Mouse (Mus musculus) neural tube, embryonic 11.5 days (tissue): ENCODE measurements at regions not wholly inside any gene's neighbourhood (a gene's known extent, or its start where the extent isn't known, plus 50 kb on each side); places are given as distances from the start of the nearest gene placed in this dataset.
A peak's percentile ranks its signal among the peaks of the same experiment; 100 is the strongest.

Source experiments
- ATAC-seq: fragments of 200-750 bp; cut with Nextera tagmentation; 2 replicates; pipeline ENCODE4 v1.8.0; 2017; ENCODE audit warnings: moderate number of reproducible peaks, mild to moderate bottlenecking, moderate TSS enrichment, moderate library complexity; ENCODE audit not compliant: insufficient read depth, low FRiP score, low TSS enrichment
- DNase-seq: peaks from one replicate; pipeline ENCODE4 v3.0.0-alpha.2; 2015; ENCODE audit warnings: low spot score
- H3K27ac ChIP-seq: fragments of 300-500 bp; sonication (generic); 2 replicates; pipeline ENCODE4 v1.5.1; 2014; ENCODE audit warnings: low read depth, mild to moderate bottlenecking, low read length
- H3K27me3 ChIP-seq: fragments of 300-500 bp; sonication (generic); 2 replicates; pipeline ENCODE4 v1.6.1; 2014; ENCODE audit warnings: mild to moderate bottlenecking, low read length, mixed read lengths; ENCODE audit not compliant: control insufficient read depth, insufficient read depth
- H3K36me3 ChIP-seq: fragments of 300-500 bp; sonication (generic); 2 replicates; pipeline ENCODE4 v1.6.1; 2014; ENCODE audit warnings: mild to moderate bottlenecking, low read length, moderate library complexity, mixed read lengths; ENCODE audit not compliant: control insufficient read depth, insufficient read depth
- H3K4me1 ChIP-seq: fragments of 300-500 bp; sonication (generic); 2 replicates; pipeline ENCODE4 v1.6.1; 2014; ENCODE audit warnings: low read length, mixed read lengths; ENCODE audit not compliant: control insufficient read depth, insufficient read depth
- H3K4me2 ChIP-seq: fragments of 300-500 bp; sonication (generic); 2 replicates; pipeline ENCODE4 v1.6.1; 2014; ENCODE audit warnings: low read depth, mild to moderate bottlenecking, moderate library complexity
- H3K4me3 ChIP-seq: fragments of 300-500 bp; sonication (generic); 2 replicates; pipeline ENCODE4 v1.5.1; 2014; ENCODE audit warnings: low read depth, low read length
- H3K9ac ChIP-seq: fragments of 300-500 bp; sonication (generic); 2 replicates; pipeline ENCODE4 v1.6.1; 2014; ENCODE audit warnings: mild to moderate bottlenecking, low read length
- H3K9me3 ChIP-seq: fragments of 300-500 bp; sonication (generic); 2 replicates; pipeline ENCODE4 v1.6.1; 2016; ENCODE audit warnings: low read length; ENCODE audit not compliant: control insufficient read depth
- WGBS: fragments of 180-500 bp; shearing (Covaris S2); extraction: QIAGEN DNeasy Blood & Tissue Kit; methylation state at CpG from one replicate; pipeline ENCODE4 v1.1.7; 2014; 5-methylcytosine and 5-hydroxymethylcytosine counted together

DNA sequence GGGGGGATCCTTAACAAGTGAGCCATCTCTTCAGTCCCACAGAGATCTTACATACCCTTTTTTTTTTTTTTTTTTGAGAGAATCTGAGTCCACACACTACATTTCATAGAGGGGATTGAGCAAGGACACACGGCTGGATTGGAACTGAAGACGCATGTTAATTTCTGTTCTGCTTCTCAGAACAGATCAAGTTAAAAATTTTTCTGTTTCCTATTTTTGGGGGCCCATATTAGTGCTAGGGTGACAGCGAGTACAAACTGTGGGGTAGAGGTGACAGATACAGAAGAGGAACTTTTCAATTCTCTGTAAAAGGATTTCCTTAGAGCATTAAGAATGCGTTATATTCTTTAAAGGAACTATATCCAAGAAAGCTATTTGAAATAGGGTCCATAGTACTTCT lies 260.1 kb downstream of the Zfp704 start:
- H3K9ac ChIP-seq: no peak overlapping the region
- no peaks in the 10 kb centered on the region for H3K36me3 ChIP-seq
- H3K27me3 ChIP-seq: no peaks in the 10 kb centered on the region
- peaks cover 4% of the 10 kb centered on the region for H3K4me1 ChIP-seq
- DNase-seq (no peak), ATAC-seq (no peak)
- H3K4me2 ChIP-seq: no peak overlapping the region
- 90% methylated on average over 4 of the region's 4 CpGs for WGBS
- no peak overlapping the region for H3K4me3 ChIP-seq
- no peak overlapping the region for H3K27ac ChIP-seq
- H3K9me3 ChIP-seq: no peaks in the 10 kb centered on the region

DNA sequence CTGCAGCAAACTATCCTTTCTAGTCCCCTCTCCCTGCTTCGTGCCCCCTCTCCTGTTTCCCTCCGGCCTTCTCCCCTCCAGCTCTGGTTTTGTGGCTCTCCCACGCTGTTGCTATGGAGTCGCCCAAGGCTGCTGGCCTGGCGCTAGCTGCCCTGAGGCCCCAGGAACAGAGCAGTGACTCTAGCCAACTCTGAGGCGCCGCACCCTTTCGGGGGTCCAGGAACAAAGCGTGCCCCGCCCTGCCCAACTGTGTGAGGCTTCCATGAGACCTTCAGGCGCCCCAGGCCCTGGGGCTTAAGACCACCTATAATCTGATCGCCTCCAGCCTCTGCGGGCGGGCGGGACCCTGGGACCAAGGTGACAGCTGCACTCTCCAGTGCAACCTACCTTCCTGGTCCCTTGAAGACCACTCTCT lies 262.4 kb downstream of the Zfp704 start:
- H3K4me3 ChIP-seq: peak overlapping the region; percentile 50
- H3K36me3 ChIP-seq: no peaks in the 10 kb centered on the region
- H3K27me3 ChIP-seq: no peaks in the 10 kb centered on the region
- peaks cover 4% of the 10 kb centered on the region for H3K4me1 ChIP-seq
- peak; percentile 70 for ATAC-seq
- DNase-seq: peak; percentile 74
- 1% methylated on average over 15 of the region's 15 CpGs for WGBS
- peak overlapping the region; percentile 94 for H3K4me2 ChIP-seq
- H3K27ac ChIP-seq: no peak overlapping the region
- H3K9ac ChIP-seq: peak overlapping the region; percentile 58; the same call in 1 of the 2 replicates
- H3K9me3 ChIP-seq: no peaks in the 10 kb centered on the region

GRCm38 (mm10) chr3:9346857-9347445 lies 262.9 kb downstream of the Zfp704 start:
- H3K27me3 ChIP-seq: no peaks in the 10 kb centered on the region
- no peak overlapping the region for H3K27ac ChIP-seq
- H3K4me3 ChIP-seq: peak overlapping the region; percentile 50
- peaks cover 4% of the 10 kb centered on the region for H3K4me1 ChIP-seq
- peak overlapping the region; percentile 94 for H3K4me2 ChIP-seq
- H3K36me3 ChIP-seq: no peaks in the 10 kb centered on the region
- ATAC-seq (peak; percentile 80), DNase-seq (peak; percentile 70)
- peak overlapping the region; percentile 58 for H3K9ac ChIP-seq
- WGBS: 1% methylated on average over 16 of the region's 27 CpGs
- H3K9me3 ChIP-seq: no peaks in the 10 kb centered on the region

DNA sequence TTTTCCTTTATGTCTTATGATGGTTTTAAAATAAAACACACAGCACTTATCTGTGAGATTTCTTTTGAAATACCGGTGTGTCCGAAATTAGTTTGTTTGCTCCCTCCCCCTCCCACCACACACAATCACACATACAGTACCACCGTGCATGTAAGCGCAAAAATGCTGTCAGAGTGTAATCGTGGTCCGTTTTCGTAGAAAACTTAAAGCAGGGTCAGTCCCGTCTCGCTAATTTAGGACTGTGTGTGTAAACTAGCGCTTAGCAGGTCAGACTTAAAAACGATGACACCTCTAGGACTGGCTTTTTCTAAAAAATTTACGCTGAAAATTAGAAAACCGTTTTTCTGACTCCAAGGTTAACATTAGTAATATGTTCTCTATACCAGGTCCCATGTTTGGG lies 263.5 kb downstream of the Zfp704 start:
- no peaks in the 10 kb centered on the region for H3K36me3 ChIP-seq
- 2% methylated on average over 13 of the region's 13 CpGs for WGBS
- no peak overlapping the region for H3K27ac ChIP-seq
- peak overlapping the region; percentile 94 for H3K4me2 ChIP-seq
- H3K4me1 ChIP-seq: peaks cover 6% of the 10 kb centered on the region
- no peaks in the 10 kb centered on the region for H3K9me3 ChIP-seq
- no peak for ATAC-seq
- DNase-seq: no peak
- no peak overlapping the region; the same call in 1 of the 2 replicates for H3K9ac ChIP-seq
- peak overlapping the region; percentile 50 for H3K4me3 ChIP-seq
- no peaks in the 10 kb centered on the region for H3K27me3 ChIP-seq

DNA sequence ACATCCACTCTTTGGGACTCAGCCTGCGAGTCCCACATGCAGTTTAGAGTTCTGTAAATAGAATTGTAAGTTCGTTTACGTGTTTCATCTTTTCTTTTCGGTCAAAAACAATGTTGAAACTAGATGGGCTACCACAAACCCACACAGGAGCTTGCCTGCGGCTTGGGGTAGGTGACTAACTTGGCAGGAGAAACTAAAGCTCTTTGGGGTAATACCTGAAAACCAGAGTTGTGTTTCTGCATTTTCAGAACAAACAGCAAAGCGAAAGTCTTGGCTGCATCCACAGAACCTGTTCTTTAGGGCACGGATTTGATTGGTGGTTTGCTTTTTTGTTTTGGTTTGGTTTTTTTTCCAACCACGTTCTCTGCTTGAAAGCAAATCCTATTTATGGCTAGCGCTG lies 264.0 kb downstream of the Zfp704 start:
- Histone ChIP-seq H3K9ac (no peak overlapping the region), H3K4me3 (no peak overlapping the region; the same call in 1 of the 2 replicates), H3K4me2 (no peak overlapping the region; the same call in 1 of the 2 replicates), H3K9me3 (no peaks in the 10 kb centered on the region), H3K27ac (no peak overlapping the region), H3K4me1 (peaks cover 8% of the 10 kb centered on the region), H3K36me3 (no peaks in the 10 kb centered on the region), H3K27me3 (no peaks in the 10 kb centered on the region)
- no peak for ATAC-seq
- WGBS: 15% methylated on average over 9 of the region's 9 CpGs
- DNase-seq: no peak

DNA sequence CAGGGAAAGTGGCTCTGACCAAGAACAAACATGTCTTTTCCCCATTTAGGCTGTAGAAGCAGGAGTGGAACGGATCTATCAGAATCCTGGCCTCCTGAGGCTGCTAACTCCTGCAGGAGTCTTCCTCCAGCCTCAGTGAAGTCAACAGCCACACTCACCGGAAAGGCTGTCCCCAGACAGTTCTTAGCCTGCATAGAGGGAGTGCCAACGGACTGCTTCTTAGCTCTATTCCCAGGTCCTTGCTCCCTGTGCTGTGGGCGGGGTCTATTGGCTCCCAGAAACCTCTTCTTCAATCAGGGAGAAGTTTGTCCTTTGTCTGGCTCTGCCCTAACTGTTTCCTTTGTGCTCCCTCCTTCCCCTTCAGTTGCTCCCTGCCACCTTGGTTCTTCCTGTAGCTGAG lies 266.3 kb downstream of the Zfp704 start:
- DNase-seq (peak; percentile 47), ATAC-seq (no peak)
- no peak overlapping the region for H3K4me3 ChIP-seq
- no peaks in the 10 kb centered on the region for H3K9me3 ChIP-seq
- no peaks in the 10 kb centered on the region for H3K27me3 ChIP-seq
- WGBS: 2% methylated on average over 4 of the region's 4 CpGs
- no peak overlapping the region for H3K4me2 ChIP-seq
- no peaks in the 10 kb centered on the region for H3K36me3 ChIP-seq
- H3K27ac ChIP-seq: no peak overlapping the region
- H3K4me1 ChIP-seq: peaks cover 10% of the 10 kb centered on the region
- H3K9ac ChIP-seq: no peak overlapping the region

DNA sequence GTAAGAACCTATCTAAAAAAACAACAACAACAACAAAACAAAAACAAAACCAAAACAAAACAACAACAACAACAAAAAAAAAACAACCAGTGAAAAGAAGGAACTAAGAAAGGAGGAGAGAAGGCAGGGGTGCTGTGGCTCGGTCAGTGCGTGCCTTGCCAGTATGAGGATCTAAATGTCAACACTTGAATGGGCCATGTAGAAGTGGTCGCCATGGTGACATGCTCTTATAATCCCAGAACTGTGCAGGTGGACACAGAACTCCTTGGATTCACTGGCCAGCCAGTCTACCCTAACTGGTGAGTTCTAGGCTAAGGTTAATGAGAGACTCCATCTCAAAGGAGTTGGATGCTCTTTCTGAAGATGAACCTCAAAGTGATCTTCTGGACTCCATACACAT lies 267.7 kb downstream of the Zfp704 start:
- no peaks in the 10 kb centered on the region for H3K27me3 ChIP-seq
- no peak overlapping the region for H3K4me3 ChIP-seq
- H3K9me3 ChIP-seq: no peaks in the 10 kb centered on the region
- 86% methylated on average over 3 of the region's 3 CpGs for WGBS
- no peak overlapping the region for H3K4me2 ChIP-seq
- no peaks in the 10 kb centered on the region for H3K36me3 ChIP-seq
- no peak overlapping the region for H3K27ac ChIP-seq
- no peak overlapping the region for H3K9ac ChIP-seq
- H3K4me1 ChIP-seq: peaks cover 10% of the 10 kb centered on the region
- no peak for ATAC-seq
- no peak for DNase-seq

- Histone ChIP-seq H3K36me3 (no peaks in the 10 kb centered on the region), H3K9me3 (no peaks in the 10 kb centered on the region), H3K4me1 (peaks cover 10% of the 10 kb centered on the region), H3K4me3 (no peak overlapping the region), H3K4me2 (no peak overlapping the region), H3K9ac (no peak overlapping the region), H3K27ac (no peak overlapping the region), H3K27me3 (no peaks in the 10 kb centered on the region)
- no peak for ATAC-seq
- no peak for DNase-seq
- WGBS: 51% methylated on average over 5 of the region's 5 CpGs
These were observed 268.2 kb downstream of the Zfp704 start for GRCm38 (mm10) chr3:9341657-9342056.

GRCm38 (mm10) chr3:9341244-9341643 lies 268.6 kb downstream of the Zfp704 start:
- no peak for ATAC-seq
- Histone ChIP-seq H3K27ac (no peak overlapping the region), H3K27me3 (no peaks in the 10 kb centered on the region), H3K4me2 (peak overlapping the region; percentile 46), H3K4me3 (no peak overlapping the region), H3K4me1 (peaks cover 7% of the 10 kb centered on the region), H3K36me3 (no peaks in the 10 kb centered on the region), H3K9me3 (no peaks in the 10 kb centered on the region), H3K9ac (no peak overlapping the region)
- DNase-seq: no peak
- 27% methylated on average over 4 of the region's 4 CpGs for WGBS
